Mouse (Mus musculus) thymus, postnatal 36 days (tissue): ENCODE results near the gene Commd4.

Experiments used
- DNase-seq, 2 experiments: peaks; one replicate each; pipeline ENCODE4 v3.0.0; 2022; ENCODE audit warnings: mixed read lengths in 2 of 2

Gene Commd4

DNA sequence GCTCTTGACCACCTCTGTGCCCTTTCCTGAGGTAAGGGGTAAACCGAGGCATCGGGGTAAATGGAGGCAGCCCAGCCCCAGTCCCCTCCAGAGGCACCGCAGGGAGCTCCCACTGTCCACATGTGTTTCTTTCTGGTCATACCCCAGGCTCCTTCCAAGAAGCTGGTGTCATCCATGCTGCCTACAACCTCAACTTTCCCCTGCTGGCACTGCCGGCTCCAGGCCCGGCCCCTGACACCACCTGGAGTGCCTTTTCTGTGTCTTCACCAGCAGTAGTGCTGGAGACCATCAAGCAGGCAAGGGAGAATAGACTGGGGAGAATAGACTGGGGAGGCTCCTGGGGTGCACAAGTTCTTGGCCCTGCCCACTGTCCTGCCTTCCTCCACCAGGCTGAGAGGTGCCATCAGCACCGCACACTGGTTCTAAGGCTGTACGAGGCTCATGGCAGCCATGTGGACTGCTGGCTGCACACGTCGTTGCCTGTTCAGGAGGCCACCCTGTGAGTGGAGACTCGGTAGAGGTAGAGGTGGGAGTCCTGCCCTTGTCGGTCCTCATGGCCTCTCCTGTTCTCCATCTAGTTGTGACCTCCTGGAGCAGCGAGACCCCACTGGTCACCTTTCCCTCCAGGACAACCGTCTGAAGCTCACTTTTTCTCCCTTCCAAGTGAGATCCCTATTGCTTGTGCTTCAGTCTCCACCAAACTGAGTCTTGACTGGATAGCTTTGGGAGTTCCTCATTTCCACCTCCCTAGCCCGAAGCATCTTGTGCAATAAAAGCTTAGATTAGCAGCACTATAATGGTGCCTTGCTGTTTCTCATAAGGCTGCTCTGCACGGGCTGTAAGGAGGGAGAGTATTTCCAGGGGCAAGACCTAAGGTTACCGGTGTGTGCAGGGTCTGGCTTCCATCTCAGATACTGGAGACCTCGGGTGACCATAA lies 16.4 kb downstream of the Commd4 start:
- no peak for DNase-seq

DNA sequence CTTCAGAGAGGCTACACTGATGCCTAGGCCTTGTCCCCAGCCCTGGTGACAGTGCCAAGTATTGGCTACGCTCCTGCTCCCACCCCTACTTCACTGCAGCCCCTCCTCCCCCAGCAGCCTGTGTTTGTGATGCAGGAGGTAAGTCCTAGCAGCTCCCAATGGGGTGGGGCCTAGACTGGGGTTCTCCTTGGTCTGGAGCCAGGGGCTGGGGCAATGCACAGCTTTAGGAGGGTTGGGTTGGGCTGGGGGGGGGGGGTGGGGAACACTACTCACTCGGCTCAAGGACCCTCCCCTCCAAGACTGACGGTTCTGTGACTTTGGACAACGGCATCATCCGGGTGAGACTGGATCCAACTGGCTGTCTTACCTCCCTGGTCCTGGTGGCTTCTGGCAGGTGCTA lies 18.6 kb downstream of the Commd4 start:
- DNase-seq, result no peak

DNA sequence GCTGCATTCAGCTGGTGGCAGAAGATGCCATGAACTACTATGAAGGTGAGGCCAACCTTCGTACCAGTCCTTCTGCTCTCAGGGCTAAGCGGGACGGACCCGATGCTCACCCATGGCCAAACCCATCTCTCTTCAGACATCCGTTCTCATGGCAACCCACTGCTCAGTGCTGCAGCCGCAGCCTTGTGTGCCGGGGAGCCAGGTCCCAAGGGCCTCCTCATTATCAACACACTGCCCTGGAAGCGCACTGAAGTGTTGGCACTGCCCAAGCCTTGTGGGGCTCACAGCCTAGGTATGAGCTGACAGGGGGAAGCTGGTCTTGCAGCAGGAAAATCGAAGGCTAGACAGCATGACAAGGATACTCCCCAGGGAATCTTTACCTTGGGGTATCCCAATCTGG lies 19.0 kb downstream of the Commd4 start:
- no peak for DNase-seq

DNA sequence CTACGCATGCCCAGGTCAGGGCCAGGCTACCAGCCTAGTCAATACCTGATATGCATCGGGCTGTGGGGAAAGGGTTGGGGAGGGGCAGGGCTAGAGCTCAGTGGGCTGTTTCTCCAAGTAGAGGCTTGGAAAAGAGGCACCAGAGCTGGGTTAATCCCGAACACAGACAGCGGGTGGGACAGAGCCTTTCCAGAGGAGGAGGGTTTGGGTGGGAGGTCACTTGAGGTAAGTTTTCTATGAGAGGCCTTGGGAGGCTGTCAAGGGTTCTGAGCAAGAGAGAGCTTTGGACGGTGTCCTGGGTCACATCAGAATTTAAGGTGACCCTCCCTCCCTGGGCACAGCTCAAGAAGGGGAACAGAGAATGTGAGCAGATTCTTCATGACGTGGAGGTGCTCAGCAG lies 19.6 kb downstream of the Commd4 start:
- no peak for DNase-seq

GRCm38 (mm10) chr9:57137777-57138176 lies 20.4 kb downstream of the Commd4 start:
- no peak for DNase-seq

- no peak for DNase-seq
These were observed 20.9 kb downstream of the Commd4 start for GRCm38 (mm10) chr9:57137246-57137645.

- DNase-seq, result peak; percentile 93
These were observed 27.3 kb downstream of the Commd4 start, which contains the start of gene Man2c1 for GRCm38 (mm10) chr9:57130577-57131433. TSS of gene Man2c1 (plus strand) at chr9:57130690.

- no peak for DNase-seq
These were observed 28.5 kb downstream of the Commd4 start for GRCm38 (mm10) chr9:57129641-57130040.

DNA sequence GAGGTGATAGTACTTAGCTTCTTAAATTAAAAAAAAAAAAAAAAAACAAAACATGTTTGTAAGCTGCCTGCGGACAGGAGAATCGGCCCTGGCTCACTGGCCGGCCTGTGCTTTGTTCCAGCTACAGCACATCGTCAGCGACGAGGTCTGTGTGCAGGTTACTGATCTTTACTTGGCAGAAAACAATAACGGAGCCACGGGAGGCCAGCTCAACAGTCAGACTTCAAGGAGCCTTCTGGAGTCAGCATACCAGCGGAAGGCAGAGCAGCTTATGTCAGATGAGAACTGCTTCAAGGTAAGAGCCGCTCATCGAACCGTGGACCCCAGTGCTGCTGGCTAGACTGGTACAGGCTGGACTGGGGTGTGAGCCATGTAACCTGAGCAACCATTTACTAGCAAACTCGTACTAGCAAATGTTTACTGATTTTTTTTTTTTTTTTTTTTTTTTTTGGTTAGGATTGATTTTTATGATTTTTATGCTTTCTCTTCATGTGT lies 40.8 kb downstream of the Commd4 start:
- no peak for DNase-seq
